Comparison of ENCODE assay signal across 17 mouse cellular contexts in the genomic region with DNA sequence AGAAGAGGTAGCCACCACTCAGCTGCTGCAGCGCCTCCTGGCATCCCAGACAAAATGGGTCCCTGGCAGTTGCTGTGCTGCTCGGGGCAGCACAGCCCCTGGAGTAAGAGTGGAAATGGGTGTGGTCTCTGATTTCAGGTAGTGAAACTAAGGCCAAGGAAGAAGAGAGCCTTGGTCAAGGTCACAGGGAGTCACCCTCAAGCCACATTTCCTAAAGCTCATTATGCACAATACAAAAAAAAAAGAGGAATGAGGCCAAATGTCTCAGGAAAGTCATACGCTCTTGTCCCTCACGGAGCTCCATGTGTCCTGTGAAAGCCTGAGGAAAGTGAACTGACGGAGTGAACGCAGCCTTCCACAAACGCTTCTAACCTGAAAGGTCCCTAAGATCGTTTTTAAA.
"Had no signal": no experiment of that assay in that cellular context is flagged by ENCODE, and none has a peak within 500 bp of the region (broad histone marks: within the 10 kb centered on the region; RNA-seq: fewer than 3 reads in every experiment).

No protein-coding gene starts in this region.

- H3K27ac ChIP-seq: kidney, postnatal 0 days; layer of hippocampus, adult 2 months; limb, embryonic 12.5 days; liver, embryonic 15.5 days; midbrain, embryonic 12.5 days; neural tube, embryonic 12.5 days had no signal

- H3K9ac ChIP-seq: limb, embryonic 12.5 days; liver, embryonic 15.5 days; midbrain, embryonic 12.5 days; neural tube, embryonic 12.5 days had no signal

- H3K36me3 ChIP-seq: limb, embryonic 12.5 days; liver, embryonic 15.5 days; midbrain, embryonic 12.5 days; neural tube, embryonic 12.5 days had no signal

- H3K4me1 ChIP-seq: limb, embryonic 12.5 days; liver, embryonic 15.5 days; midbrain, embryonic 12.5 days; neural tube, embryonic 12.5 days had no signal

- H3K27me3 ChIP-seq: liver, embryonic 15.5 days; midbrain, embryonic 12.5 days; neural tube, embryonic 12.5 days had no signal

- H3K4me3 ChIP-seq: layer of hippocampus, adult 2 months; limb, embryonic 12.5 days; liver, embryonic 15.5 days; megakaryocyte, embryonic 14.5 days; midbrain, embryonic 12.5 days; myocyte; neural tube, embryonic 12.5 days had no signal

- ATAC-seq: lung, postnatal 0 days; midbrain, embryonic 16.5 days had no signal

- DNase-seq: kidney, adult 11 months; kidney, adult 9 months; kidney, postnatal 36 days; lung, adult 2 months; lung, postnatal 36 days; thymus, adult 2 months; thymus, postnatal 36 days had no signal
